Mouse (Mus musculus): ENCODE data around the gene Iqcg. TPM values are rescaled to one million over a fixed set of nuclear protein-coding genes. Genes with fewer than 3 reads are reported as not detected.
A peak's percentile ranks its signal among the peaks of the same experiment; 100 is the strongest.

The Iqcg gene
- polyA plus RNA-seq, 1 experiment from 2014 or later = 5.0 TPM

- DNase-seq (ENCODE audit: low spot score) = no peak
- Histone ChIP-seq H3K4me1 (ENCODE audit: control insufficient read depth, insufficient read depth, low read length) (no peaks in the 10 kb centered on the region), H3K36me3 (ENCODE audit: control insufficient read depth, insufficient read depth, low read length) (no peaks in the 10 kb centered on the region), H3K4me2 (ENCODE audit: low read depth) (no peak overlapping the region), H3K27ac (ENCODE audit: low read depth, low read length) (no peak overlapping the region), H3K27me3 (ENCODE audit: control insufficient read depth, insufficient read depth, low read length) (no peaks in the 10 kb centered on the region), H3K9me3 (ENCODE audit: control insufficient read depth, low read length) (no peaks in the 10 kb centered on the region), H3K9ac (ENCODE audit: low read length) (no peak overlapping the region), H3K4me3 (ENCODE audit: low read depth, low read length) (no peak overlapping the region)
- no peak for ATAC-seq (ENCODE audit: insufficient read depth, low FRiP score, low TSS enrichment)
- 92% methylated on average over 1 of the region's 1 CpGs for WGBS
These were observed 8.0 kb downstream of the Iqcg start for GRCm38 (mm10) chr16:33048004-33048403.

GRCm38 (mm10) chr16:33043268-33043667 lies 12.8 kb downstream of the Iqcg start:
- Histone ChIP-seq H3K9me3 (ENCODE audit: control insufficient read depth, low read length) (no peaks in the 10 kb centered on the region), H3K36me3 (ENCODE audit: control insufficient read depth, insufficient read depth, low read length) (no peaks in the 10 kb centered on the region), H3K4me3 (ENCODE audit: low read depth, low read length) (no peak overlapping the region), H3K27me3 (ENCODE audit: control insufficient read depth, insufficient read depth, low read length) (no peaks in the 10 kb centered on the region), H3K4me2 (ENCODE audit: low read depth) (no peak overlapping the region), H3K27ac (ENCODE audit: low read depth, low read length) (no peak overlapping the region), H3K4me1 (ENCODE audit: control insufficient read depth, insufficient read depth, low read length) (no peaks in the 10 kb centered on the region), H3K9ac (ENCODE audit: low read length) (no peak overlapping the region)
- DNase-seq (ENCODE audit: low spot score) (no peak), ATAC-seq (ENCODE audit: insufficient read depth, low FRiP score, low TSS enrichment) (no peak)
- 70% methylated on average over 2 of the region's 2 CpGs for WGBS

- Histone ChIP-seq H3K27ac (ENCODE audit: low read depth, low read length) (no peak overlapping the region), H3K4me1 (ENCODE audit: control insufficient read depth, insufficient read depth, low read length) (no peaks in the 10 kb centered on the region), H3K36me3 (ENCODE audit: control insufficient read depth, insufficient read depth, low read length) (no peaks in the 10 kb centered on the region), H3K9me3 (ENCODE audit: control insufficient read depth, low read length) (no peaks in the 10 kb centered on the region), H3K27me3 (ENCODE audit: control insufficient read depth, insufficient read depth, low read length) (no peaks in the 10 kb centered on the region), H3K4me3 (ENCODE audit: low read depth, low read length) (no peak overlapping the region), H3K4me2 (ENCODE audit: low read depth) (no peak overlapping the region), H3K9ac (ENCODE audit: low read length) (no peak overlapping the region)
- DNase-seq (ENCODE audit: low spot score) (no peak), ATAC-seq (ENCODE audit: insufficient read depth, low FRiP score, low TSS enrichment) (no peak)
- 85% methylated on average over 1 of the region's 1 CpGs for WGBS
These were observed 13.3 kb downstream of the Iqcg start for GRCm38 (mm10) chr16:33042682-33043081.

- DNase-seq (ENCODE audit: low spot score) (no peak), ATAC-seq (ENCODE audit: insufficient read depth, low FRiP score, low TSS enrichment) (no peak)
- no peaks in the 10 kb centered on the region for H3K9me3 ChIP-seq (ENCODE audit: control insufficient read depth, low read length)
- no peaks in the 10 kb centered on the region for H3K27me3 ChIP-seq (ENCODE audit: control insufficient read depth, insufficient read depth, low read length)
- no peaks in the 10 kb centered on the region for H3K36me3 ChIP-seq (ENCODE audit: control insufficient read depth, insufficient read depth, low read length)
- 80% methylated on average over 4 of the region's 4 CpGs for WGBS
- no peak overlapping the region for H3K27ac ChIP-seq (ENCODE audit: low read depth, low read length)
- no peak overlapping the region for H3K4me2 ChIP-seq (ENCODE audit: low read depth)
- no peak overlapping the region for H3K9ac ChIP-seq (ENCODE audit: low read length)
- no peak overlapping the region for H3K4me3 ChIP-seq (ENCODE audit: low read depth, low read length)
- no peaks in the 10 kb centered on the region for H3K4me1 ChIP-seq (ENCODE audit: control insufficient read depth, insufficient read depth, low read length)
These were observed 20.0 kb downstream of the Iqcg start for GRCm38 (mm10) chr16:33036006-33036405.

- no peak overlapping the region for H3K4me2 ChIP-seq (ENCODE audit: low read depth)
- H3K27ac ChIP-seq (ENCODE audit: low read depth, low read length) = no peak overlapping the region
- 84% methylated on average over 7 of the region's 7 CpGs for WGBS
- H3K27me3 ChIP-seq (ENCODE audit: control insufficient read depth, insufficient read depth, low read length) = no peaks in the 10 kb centered on the region
- H3K36me3 ChIP-seq (ENCODE audit: control insufficient read depth, insufficient read depth, low read length) = no peaks in the 10 kb centered on the region
- DNase-seq (ENCODE audit: low spot score) (no peak), ATAC-seq (ENCODE audit: insufficient read depth, low FRiP score, low TSS enrichment) (no peak)
- no peak overlapping the region for H3K4me3 ChIP-seq (ENCODE audit: low read depth, low read length)
- H3K9ac ChIP-seq (ENCODE audit: low read length) = no peak overlapping the region
- no peaks in the 10 kb centered on the region for H3K4me1 ChIP-seq (ENCODE audit: control insufficient read depth, insufficient read depth, low read length)
- H3K9me3 ChIP-seq (ENCODE audit: control insufficient read depth, low read length) = no peaks in the 10 kb centered on the region
These were observed 29.7 kb downstream of the Iqcg start for GRCm38 (mm10) chr16:33026357-33026756.

- H3K36me3 ChIP-seq (ENCODE audit: control insufficient read depth, insufficient read depth, low read length) = no peaks in the 10 kb centered on the region
- no peak for DNase-seq (ENCODE audit: low spot score)
- no peaks in the 10 kb centered on the region for H3K9me3 ChIP-seq (ENCODE audit: control insufficient read depth, low read length)
- H3K4me3 ChIP-seq (ENCODE audit: low read depth, low read length) = no peak overlapping the region
- H3K4me2 ChIP-seq (ENCODE audit: low read depth) = no peak overlapping the region
- H3K27ac ChIP-seq (ENCODE audit: low read depth, low read length) = no peak overlapping the region
- no peak overlapping the region for H3K9ac ChIP-seq (ENCODE audit: low read length)
- H3K4me1 ChIP-seq (ENCODE audit: control insufficient read depth, insufficient read depth, low read length) = no peaks in the 10 kb centered on the region
- no peak for ATAC-seq (ENCODE audit: insufficient read depth, low FRiP score, low TSS enrichment)
- H3K27me3 ChIP-seq (ENCODE audit: control insufficient read depth, insufficient read depth, low read length) = no peaks in the 10 kb centered on the region
- WGBS = 84% methylated on average over 8 of the region's 8 CpGs
These were observed 31.4 kb downstream of the Iqcg start for GRCm38 (mm10) chr16:33024456-33025104.

- ATAC-seq (ENCODE audit: insufficient read depth, low FRiP score, low TSS enrichment) (no peak), DNase-seq (ENCODE audit: low spot score) (peak; percentile 79)
- Histone ChIP-seq H3K9me3 (ENCODE audit: control insufficient read depth, low read length) (no peaks in the 10 kb centered on the region), H3K4me1 (ENCODE audit: control insufficient read depth, insufficient read depth, low read length) (no peaks in the 10 kb centered on the region), H3K36me3 (ENCODE audit: control insufficient read depth, insufficient read depth, low read length) (no peaks in the 10 kb centered on the region), H3K4me2 (ENCODE audit: low read depth) (no peak overlapping the region), H3K9ac (ENCODE audit: low read length) (no peak overlapping the region), H3K27me3 (ENCODE audit: control insufficient read depth, insufficient read depth, low read length) (no peaks in the 10 kb centered on the region), H3K4me3 (ENCODE audit: low read depth, low read length) (no peak overlapping the region), H3K27ac (ENCODE audit: low read depth, low read length) (no peak overlapping the region)
- WGBS = 9% methylated on average over 4 of the region's 4 CpGs
These were observed 32.3 kb downstream of the Iqcg start for GRCm38 (mm10) chr16:33023750-33024149.

GRCm38 (mm10) chr16:33021381-33021780 lies 34.6 kb downstream of the Iqcg start:
- H3K27me3 ChIP-seq (ENCODE audit: control insufficient read depth, insufficient read depth, low read length) = no peaks in the 10 kb centered on the region
- H3K4me2 ChIP-seq (ENCODE audit: low read depth) = no peak overlapping the region
- ATAC-seq (ENCODE audit: insufficient read depth, low FRiP score, low TSS enrichment) (no peak), DNase-seq (ENCODE audit: low spot score) (no peak)
- H3K9ac ChIP-seq (ENCODE audit: low read length) = no peak overlapping the region
- no peaks in the 10 kb centered on the region for H3K36me3 ChIP-seq (ENCODE audit: control insufficient read depth, insufficient read depth, low read length)
- no peak overlapping the region for H3K27ac ChIP-seq (ENCODE audit: low read depth, low read length)
- 72% methylated on average over 3 of the region's 3 CpGs for WGBS
- H3K9me3 ChIP-seq (ENCODE audit: control insufficient read depth, low read length) = no peaks in the 10 kb centered on the region
- no peak overlapping the region for H3K4me3 ChIP-seq (ENCODE audit: low read depth, low read length)
- H3K4me1 ChIP-seq (ENCODE audit: control insufficient read depth, insufficient read depth, low read length) = no peaks in the 10 kb centered on the region

GRCm38 (mm10) chr16:33019117-33019770 lies 36.8 kb downstream of the Iqcg start:
- Histone ChIP-seq H3K27me3 (ENCODE audit: control insufficient read depth, insufficient read depth, low read length) (no peaks in the 10 kb centered on the region), H3K4me2 (ENCODE audit: low read depth) (no peak overlapping the region), H3K36me3 (ENCODE audit: control insufficient read depth, insufficient read depth, low read length) (no peaks in the 10 kb centered on the region), H3K4me1 (ENCODE audit: control insufficient read depth, insufficient read depth, low read length) (no peaks in the 10 kb centered on the region), H3K4me3 (ENCODE audit: low read depth, low read length) (no peak overlapping the region), H3K27ac (ENCODE audit: low read depth, low read length) (no peak overlapping the region), H3K9me3 (ENCODE audit: control insufficient read depth, low read length) (no peaks in the 10 kb centered on the region), H3K9ac (ENCODE audit: low read length) (0 out of 2 replicates have a peak overlapping the region, but pooled peaks have one; percentile 10)
- ATAC-seq (ENCODE audit: insufficient read depth, low FRiP score, low TSS enrichment) (no peak), DNase-seq (ENCODE audit: low spot score) (no peak)
- 78% methylated on average over 21 of the region's 21 CpGs for WGBS
